ENCODE assay signal across 19 mouse cellular contexts in genomic region chr2:128203147-128203546, GRCm38 (mm10).
DNase-seq lines count a peak whose midpoint lies in the region; ATAC-seq and TF ChIP-seq lines count a peak whose summit lies in the region.
"Had no signal": no experiment of that assay in that cellular context is flagged by ENCODE, and none has a peak within 500 bp of the region (broad histone marks: within the 10 kb centered on the region; RNA-seq: fewer than 3 reads in every experiment).

No protein-coding gene starts in this region.

- no peak for TF ChIP-seq EP300 in MEL (IDR thresholded peaks at IDR 0.05; ENCODE audit: low read depth in 1 of 2, low read length in 2 of 2)

- no peaks in the 10 kb centered on the region for H3K9me3 ChIP-seq in MEL (replicated peaks; ENCODE audit: insufficient read depth, low read length)
- no peaks in the 10 kb centered on the region for H3K9me3 ChIP-seq in hindbrain, embryonic 14.5 days (ENCODE audit: control insufficient read depth, low read length)
- H3K9me3 ChIP-seq: embryonic facial prominence, embryonic 13.5 days; forebrain, embryonic 12.5 days; heart, embryonic 12.5 days had no signal

- H3K9ac ChIP-seq in MEL (ENCODE audit: control insufficient read depth, low read depth, low read length, poor library complexity, severe bottlenecking): no peak overlapping the region
- no peak overlapping the region for H3K9ac ChIP-seq in hindbrain, embryonic 14.5 days
- H3K9ac ChIP-seq: embryonic facial prominence, embryonic 13.5 days; forebrain, embryonic 12.5 days; heart, embryonic 12.5 days had no signal

- peaks cover 6 to 14% of the 10 kb centered on the region in 2 experiments for H3K4me1 ChIP-seq in MEL (ENCODE audit: control insufficient read depth in 1 of 2, insufficient read depth in 2 of 2, low read length in 2 of 2)
- H3K4me1 ChIP-seq in hindbrain, embryonic 14.5 days (replicated peaks; ENCODE audit: control insufficient read depth, insufficient read depth, low read length): no peaks in the 10 kb centered on the region
- H3K4me1 ChIP-seq: embryonic facial prominence, embryonic 13.5 days; forebrain, embryonic 12.5 days; heart, embryonic 12.5 days had no signal

- H3K36me3 ChIP-seq in MEL (ENCODE audit: control insufficient read depth in 1 of 2, insufficient read depth in 2 of 2, low read length in 2 of 2): peaks cover 0 to 16% of the 10 kb centered on the region in 2 experiments; a peak in 2 of 4 replicates
- H3K36me3 ChIP-seq in splenic B cell, adult 2 months (ENCODE audit: control insufficient read depth, insufficient read depth, low read length, poor library complexity, severe bottlenecking): no peaks in the 10 kb centered on the region
- H3K36me3 ChIP-seq in hindbrain, embryonic 14.5 days (replicated peaks; ENCODE audit: control insufficient read depth, insufficient read depth): no peaks in the 10 kb centered on the region
- H3K36me3 ChIP-seq: embryonic facial prominence, embryonic 13.5 days; forebrain, embryonic 12.5 days; G1E; heart, embryonic 12.5 days had no signal

- no peak overlapping the region for H3K4me2 ChIP-seq in hindbrain, embryonic 14.5 days (replicated peaks)
- H3K4me2 ChIP-seq: embryonic facial prominence, embryonic 13.5 days; forebrain, embryonic 12.5 days; heart, embryonic 12.5 days had no signal

- H3K27ac ChIP-seq in MEL (ENCODE audit: control insufficient read depth, low read depth, low read length): peak overlapping the region; percentile 60
- H3K27ac ChIP-seq in hindbrain, embryonic 14.5 days: no peak overlapping the region
- H3K27ac ChIP-seq: embryonic facial prominence, embryonic 13.5 days; forebrain, embryonic 12.5 days; heart, adult 2 months had no signal

- H3K27me3 ChIP-seq in MEL (ENCODE audit: control insufficient read depth in 1 of 2, insufficient read depth in 2 of 2, low read length in 2 of 2): no peaks in the 10 kb centered on the region; a peak in 1 of 4 replicates
- H3K27me3 ChIP-seq in splenic B cell, adult 2 months (ENCODE audit: control insufficient read depth, insufficient read depth, low read length, poor library complexity, severe bottlenecking): no peaks in the 10 kb centered on the region
- H3K27me3 ChIP-seq in hindbrain, embryonic 14.5 days (ENCODE audit: control insufficient read depth, insufficient read depth, low read length): no peaks in the 10 kb centered on the region
- H3K27me3 ChIP-seq: embryonic facial prominence, embryonic 13.5 days; forebrain, embryonic 12.5 days; heart, embryonic 12.5 days had no signal

- TF ChIP-seq RAD21 in MEL (IDR thresholded peaks at IDR 0.05; ENCODE audit: low read depth, low read length): no peak

- WGBS in hindbrain, embryonic 14.5 days: 83% methylated on average over 3 of the region's 3 CpGs

- no peak for TF ChIP-seq CTCF in MEL (IDR thresholded peaks at IDR 0.05 in 2 of 3, conservative IDR thresholded peaks at IDR 0.05 in 1 of 3; ENCODE audit: control insufficient read depth in 1 of 3, insufficient read depth in 1 of 3, low read depth in 2 of 3, low read length in 3 of 3, poor library complexity in 1 of 3, severe bottlenecking in 1 of 3)

- no peak overlapping the region; a peak in 1 of 4 replicates for H3K4me3 ChIP-seq in MEL (ENCODE audit: control insufficient read depth in 1 of 2, insufficient read depth in 1 of 2, low read depth in 2 of 2, low read length in 2 of 2)
- no peak overlapping the region for H3K4me3 ChIP-seq in hindbrain, embryonic 14.5 days (replicated peaks; ENCODE audit: low read length)
- H3K4me3 ChIP-seq: embryonic facial prominence, embryonic 13.5 days; forebrain, embryonic 12.5 days; heart, adult 2 months; heart, embryonic 12.5 days had no signal

- DNase-seq in A20 (ENCODE audit: low read depth, low spot score) (peak; percentile 81), MEL (ENCODE audit: low read depth, low spot score) (peak; percentile 43)
- peak; percentile 70 for DNase-seq in splenic B cell, adult 2 months (ENCODE audit: low read depth, low spot score)
- no peak for DNase-seq in hindbrain, embryonic 14.5 days (ENCODE audit: low spot score)
- DNase-seq in cerebellum, postnatal 25 days: no peak
- DNase-seq in right cerebral cortex, postnatal 25 days: no peak
- DNase-seq: adrenal gland, postnatal 25 days; cerebellum, adult 2 months; cerebellum, postnatal 10 days; gastrocnemius, postnatal 10 days; heart, adult 2 months had no signal

- H3K79me2 ChIP-seq in MEL (ENCODE audit: control insufficient read depth, insufficient read depth, low read length, poor library complexity): no peaks in the 10 kb centered on the region

- ATAC-seq in megakaryocyte, adult 5-6 weeks (ENCODE audit: poor library complexity, severe bottlenecking): peak; percentile 75
- ATAC-seq in hindbrain, embryonic 14.5 days (ENCODE audit: low FRiP score): no peak
- ATAC-seq: forebrain, embryonic 16.5 days; hindbrain, embryonic 16.5 days; inflammation-experienced regulatory T-cells, adult 6 months had no signal

- TF ChIP-seq POLR2A in MEL (IDR thresholded peaks at IDR 0.05; ENCODE audit: control insufficient read depth in 1 of 2, insufficient read depth in 1 of 2, low read depth in 1 of 2, low read length in 2 of 2, poor library complexity in 1 of 2): no peak

TF ChIP-seq in MEL, 35 proteins besides CTCF, POLR2A, EP300 and RAD21:
- TF ChIP-seq ZNF384 (IDR thresholded peaks at IDR 0.05; ENCODE audit: low read depth, low read length) (peak; percentile 69), ETS1 (IDR thresholded peaks at IDR 0.05; ENCODE audit: low read depth, low read length) (no peak), ELF1 (IDR thresholded peaks at IDR 0.05; ENCODE audit: low read depth, low read length) (peak; percentile 50; the same call in 1 of the 2 replicates)

Comparison
In these comparisons a context has a peak if more than half of its experiments do, and no peak if none do; other contexts are left out.
1. DNase-seq: peak in A20 (single experiment), MEL (single experiment) and splenic B cell, adult 2 months (single experiment); none in hindbrain, embryonic 14.5 days (single experiment), cerebellum, postnatal 25 days (0 of 2) and right cerebral cortex, postnatal 25 days (single experiment).